Mouse (Mus musculus): ENCODE results near the gene Mcm9. TPM values are rescaled to one million over a fixed set of nuclear protein-coding genes. Genes with fewer than 3 reads are reported as not detected.
A peak's percentile ranks its signal among the peaks of the same experiment; 100 is the strongest.

Gene Mcm9
- polyA plus RNA-seq, 1 experiment from 2014 or later = 5.0 TPM

GRCm38 (mm10) chr10:53565538-53565937 is 64.7 kb downstream of the Mcm9 start:
- H3K4me2 ChIP-seq (replicated peaks; ENCODE audit: low read depth) = no peak overlapping the region
- ATAC-seq (ENCODE audit: low FRiP score, low TSS enrichment) (no peak), DNase-seq (ENCODE audit: low spot score) (no peak)
- no peak overlapping the region for H3K27ac ChIP-seq (replicated peaks)
- no peaks in the 10 kb centered on the region for H3K36me3 ChIP-seq (ENCODE audit: control insufficient read depth, insufficient read depth, low read length)
- no peak overlapping the region for H3K9ac ChIP-seq (ENCODE audit: low read length)
- H3K4me3 ChIP-seq (ENCODE audit: low read depth, low read length) = no peak overlapping the region
- WGBS = 87% methylated on average over 2 of the region's 2 CpGs
- H3K27me3 ChIP-seq (ENCODE audit: control insufficient read depth, insufficient read depth, low read length) = no peaks in the 10 kb centered on the region
- H3K9me3 ChIP-seq (ENCODE audit: control insufficient read depth, low read length) = no peaks in the 10 kb centered on the region
- H3K4me1 ChIP-seq (replicated peaks; ENCODE audit: control insufficient read depth, insufficient read depth) = no peaks in the 10 kb centered on the region
- TF ChIP-seq EP300 (optimal IDR thresholded peaks at IDR 0.05) (no peak), CTCF (IDR thresholded peaks at IDR 0.05; ENCODE audit: low read depth) (no peak)

- Histone ChIP-seq H3K27ac (replicated peaks) (no peak overlapping the region), H3K27me3 (ENCODE audit: control insufficient read depth, insufficient read depth, low read length) (no peaks in the 10 kb centered on the region), H3K9me3 (ENCODE audit: control insufficient read depth, low read length) (no peaks in the 10 kb centered on the region), H3K4me2 (replicated peaks; ENCODE audit: low read depth) (no peak overlapping the region), H3K36me3 (ENCODE audit: control insufficient read depth, insufficient read depth, low read length) (no peaks in the 10 kb centered on the region), H3K4me3 (ENCODE audit: low read depth, low read length) (no peak overlapping the region), H3K4me1 (replicated peaks; ENCODE audit: control insufficient read depth, insufficient read depth) (no peaks in the 10 kb centered on the region), H3K9ac (ENCODE audit: low read length) (no peak overlapping the region)
- DNase-seq (ENCODE audit: low spot score) (no peak), ATAC-seq (ENCODE audit: low FRiP score, low TSS enrichment) (no peak)
- TF ChIP-seq EP300 (optimal IDR thresholded peaks at IDR 0.05) (no peak), CTCF (IDR thresholded peaks at IDR 0.05; ENCODE audit: low read depth) (no peak)
- WGBS = 73% methylated on average over 5 of the region's 5 CpGs
Measured at GRCm38 (mm10) chr10:53562001-53562400, 68.2 kb downstream of the Mcm9 start.

GRCm38 (mm10) chr10:53537596-53537995 is 92.6 kb downstream of the Mcm9 start:
- H3K36me3 ChIP-seq (ENCODE audit: control insufficient read depth, insufficient read depth, low read length) = peaks cover 11% of the 10 kb centered on the region; the same call in 1 of the 2 replicates
- no peak overlapping the region for H3K27ac ChIP-seq (replicated peaks)
- H3K4me1 ChIP-seq (replicated peaks; ENCODE audit: control insufficient read depth, insufficient read depth) = no peaks in the 10 kb centered on the region
- DNase-seq (ENCODE audit: low spot score) = no peak
- H3K9ac ChIP-seq (ENCODE audit: low read length) = no peak overlapping the region
- TF ChIP-seq CTCF (IDR thresholded peaks at IDR 0.05; ENCODE audit: low read depth) = no peak
- TF ChIP-seq EP300 (optimal IDR thresholded peaks at IDR 0.05) = no peak
- H3K9me3 ChIP-seq (ENCODE audit: control insufficient read depth, low read length) = no peaks in the 10 kb centered on the region
- H3K4me2 ChIP-seq (replicated peaks; ENCODE audit: low read depth) = no peak overlapping the region
- WGBS = 58% methylated on average over 7 of the region's 7 CpGs
- H3K4me3 ChIP-seq (ENCODE audit: low read depth, low read length) = no peak overlapping the region
- H3K27me3 ChIP-seq (ENCODE audit: control insufficient read depth, insufficient read depth, low read length) = no peaks in the 10 kb centered on the region
- no peak for ATAC-seq (ENCODE audit: low FRiP score, low TSS enrichment)

- no peak overlapping the region for H3K4me3 ChIP-seq (ENCODE audit: low read depth, low read length)
- no peak overlapping the region for H3K4me2 ChIP-seq (replicated peaks; ENCODE audit: low read depth)
- no peaks in the 10 kb centered on the region for H3K4me1 ChIP-seq (replicated peaks; ENCODE audit: control insufficient read depth, insufficient read depth)
- no peaks in the 10 kb centered on the region for H3K27me3 ChIP-seq (ENCODE audit: control insufficient read depth, insufficient read depth, low read length)
- H3K9me3 ChIP-seq (ENCODE audit: control insufficient read depth, low read length) = no peaks in the 10 kb centered on the region
- ATAC-seq (ENCODE audit: low FRiP score, low TSS enrichment) = no peak
- H3K9ac ChIP-seq (ENCODE audit: low read length) = no peak overlapping the region
- WGBS = 79% methylated on average over 5 of the region's 5 CpGs
- H3K27ac ChIP-seq (replicated peaks) = no peak overlapping the region
- H3K36me3 ChIP-seq (ENCODE audit: control insufficient read depth, insufficient read depth, low read length) = 0 out of 2 replicates have a peak, but pooled peaks cover 2% of the 10 kb centered on the region
- no peak for TF ChIP-seq EP300 (optimal IDR thresholded peaks at IDR 0.05)
- TF ChIP-seq CTCF (IDR thresholded peaks at IDR 0.05; ENCODE audit: low read depth) = no peak
- no peak for DNase-seq (ENCODE audit: low spot score)
Measured at GRCm38 (mm10) chr10:53532297-53532696, 97.9 kb downstream of the Mcm9 start.

GRCm38 (mm10) chr10:53527838-53528773 is 102.1 kb downstream of the Mcm9 start:
- WGBS = 23% methylated on average over 6 of the region's 6 CpGs
- peak; percentile 53 for DNase-seq (ENCODE audit: low spot score)
- H3K4me2 ChIP-seq (replicated peaks; ENCODE audit: low read depth) = no peak overlapping the region

DNA sequence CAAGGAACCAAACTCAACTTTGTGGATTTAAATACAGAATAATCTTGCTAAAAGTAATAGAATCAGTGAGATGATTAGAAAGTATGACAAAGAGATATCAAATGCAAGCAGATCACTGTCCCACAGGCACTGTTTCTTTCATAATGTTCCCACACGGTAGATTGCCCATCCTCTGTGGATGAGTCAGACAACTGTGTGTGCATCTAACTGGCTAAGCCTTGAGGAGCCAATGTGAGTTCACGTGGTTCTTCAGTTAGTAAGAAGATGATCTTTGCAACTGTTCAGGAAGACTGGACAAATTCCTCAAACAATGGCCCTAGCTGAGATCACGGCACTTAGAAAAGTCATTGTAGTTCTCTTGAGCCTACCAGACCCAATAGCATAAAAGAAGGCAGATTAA is 102.9 kb downstream of the Mcm9 start:
- Histone ChIP-seq H3K9ac (ENCODE audit: low read length) (no peak overlapping the region), H3K36me3 (ENCODE audit: control insufficient read depth, insufficient read depth, low read length) (no peaks in the 10 kb centered on the region), H3K27ac (replicated peaks) (no peak overlapping the region), H3K4me1 (replicated peaks; ENCODE audit: control insufficient read depth, insufficient read depth) (no peaks in the 10 kb centered on the region), H3K9me3 (ENCODE audit: control insufficient read depth, low read length) (no peaks in the 10 kb centered on the region), H3K4me2 (replicated peaks; ENCODE audit: low read depth) (no peak overlapping the region), H3K27me3 (ENCODE audit: control insufficient read depth, insufficient read depth, low read length) (no peaks in the 10 kb centered on the region), H3K4me3 (ENCODE audit: low read depth, low read length) (no peak overlapping the region)
- WGBS = 83% methylated on average over 3 of the region's 3 CpGs
- TF ChIP-seq EP300 (optimal IDR thresholded peaks at IDR 0.05) (no peak), CTCF (IDR thresholded peaks at IDR 0.05; ENCODE audit: low read depth) (no peak)
- ATAC-seq (ENCODE audit: low FRiP score, low TSS enrichment) = no peak
- DNase-seq (ENCODE audit: low spot score) = no peak

More at GRCm38 (mm10) chr10:53527838-53528773, 102.1 kb downstream of the Mcm9 start:
- Histone ChIP-seq H3K27ac (replicated peaks) (no peak overlapping the region), H3K4me3 (ENCODE audit: low read depth, low read length) (no peak overlapping the region), H3K4me1 (replicated peaks; ENCODE audit: control insufficient read depth, insufficient read depth) (no peaks in the 10 kb centered on the region), H3K36me3 (ENCODE audit: control insufficient read depth, insufficient read depth, low read length) (no peaks in the 10 kb centered on the region), H3K27me3 (ENCODE audit: control insufficient read depth, insufficient read depth, low read length) (no peaks in the 10 kb centered on the region), H3K9me3 (ENCODE audit: control insufficient read depth, low read length) (no peaks in the 10 kb centered on the region), H3K9ac (ENCODE audit: low read length) (no peak overlapping the region)
- TF ChIP-seq CTCF (IDR thresholded peaks at IDR 0.05; ENCODE audit: low read depth) = peak; percentile 94
- no peak for TF ChIP-seq EP300 (optimal IDR thresholded peaks at IDR 0.05)
- no peak for ATAC-seq (ENCODE audit: low FRiP score, low TSS enrichment)

All from stomach, postnatal 0 days (tissue).